Mouse (Mus musculus) E14TG2a.4 (cell line): ENCODE results near the gene Kcnip3.

Source experiments
- CTCF ChIP-seq: conservative IDR thresholded peaks from 2 replicates; pipeline ENCODE4 v1.5.1; 2014; ENCODE audit warnings: low read length
- NANOG ChIP-seq: IDR thresholded peaks from 2 replicates; pipeline ENCODE4 v1.6.1; 2014; ENCODE audit warnings: borderline replicate concordance, low read length, mixed read lengths
- POU5F1 ChIP-seq: IDR thresholded peaks from 2 replicates; pipeline ENCODE4 v1.6.1; 2014; ENCODE audit warnings: low read length, borderline replicate concordance

- TF ChIP-seq POU5F1 (no peak), CTCF (no peak), NANOG (no peak)
Measured at GRCm38 (mm10) chr2:127470661-127471060, 51.2 kb downstream of the Kcnip3 start.
